Mouse (Mus musculus) G1E (cell line): ENCODE measurements around the gene Gm36864. TPM values are rescaled to one million over a fixed set of nuclear protein-coding genes. Genes with fewer than 3 reads are reported as not detected.

Source experiments
- ATAC-seq: 2 replicates; pipeline ENCODE4 v1.8.0; 2016; ENCODE audit warnings: mild to moderate bottlenecking; ENCODE audit not compliant: insufficient number of reproducible peaks, poor library complexity, low FRiP score, severe bottlenecking; ENCODE audit errors: extremely low read depth
- DNase-seq: peaks from one replicate; pipeline ENCODE4 v3.0.0; 2012; ENCODE audit warnings: low spot score
- H3K27me3 ChIP-seq: 2 replicates; pipeline ENCODE4 v1.6.1; 2012; ENCODE audit warnings: mild to moderate bottlenecking, low read length, inconsistent platforms; ENCODE audit not compliant: insufficient read depth
- H3K36me3 ChIP-seq: replicated peaks from 2 replicates; pipeline ENCODE3; 2012; ENCODE audit warnings: mild to moderate bottlenecking, inconsistent platforms
- H3K4me1 ChIP-seq: 2 replicates; pipeline ENCODE4 v1.6.1; 2012; ENCODE audit warnings: low read depth, low read length, inconsistent platforms, mixed read lengths; ENCODE audit not compliant: insufficient read depth
- H3K4me3 ChIP-seq: 2 replicates; pipeline ENCODE4 v1.5.1; 2012; ENCODE audit warnings: low read depth, mild to moderate bottlenecking, inconsistent platforms, low read length, moderate library complexity, mixed read lengths
- H3K9me3 ChIP-seq: replicated peaks from 2 replicates; pipeline ENCODE4 v1.6.1; 2012; ENCODE audit warnings: inconsistent platforms
- CTCF ChIP-seq: IDR thresholded peaks from 2 replicates; pipeline ENCODE4 v1.5.1; 2012; ENCODE audit warnings: low read depth, low read length, inconsistent platforms, mixed read lengths
- GATA1 ChIP-seq: IDR thresholded peaks from 2 replicates; pipeline ENCODE4 v1.6.1; 2012; ENCODE audit warnings: borderline replicate concordance, low read length, inconsistent platforms, mixed read lengths
- GATA2 ChIP-seq: IDR thresholded peaks from 2 replicates; pipeline ENCODE4 v1.6.1; 2012; ENCODE audit warnings: low read depth, low read length, inconsistent platforms, borderline replicate concordance
- POLR2AphosphoS5 ChIP-seq: IDR thresholded peaks from 2 replicates; pipeline ENCODE4 v1.6.1; 2012; ENCODE audit warnings: low read depth, low read length, inconsistent platforms; ENCODE audit not compliant: insufficient replicate concordance
- TAL1 ChIP-seq: conservative IDR thresholded peaks from 2 replicates; pipeline ENCODE4 v1.6.1; 2012; ENCODE audit warnings: low read depth, low read length, inconsistent platforms, mixed read lengths
- polyA plus RNA-seq: library from polyadenylated mRNA; stranded (reverse); fragments of >175 nt; gene quantifications from 2 replicates; pipeline ENCODE4 v1.2.3, GENCODE M21; 2012
- total RNA-seq, 2 experiments: library from RNA; stranded (forward) in 1 of 2; stranded (reverse) in 1 of 2; fragments of 200-1000 nt in 1 of 2; fragments of >200 nt in 1 of 2; fragmentation: Nextera tagmentation in 1 of 2; gene quantifications; 2 replicates each; pipeline ENCODE4 v1.2.3; 2014 to 2017

The Gm36864 gene
- total and polyA plus RNA-seq, 3 experiments, result 0.22 TPM; not detected in 2

DNA sequence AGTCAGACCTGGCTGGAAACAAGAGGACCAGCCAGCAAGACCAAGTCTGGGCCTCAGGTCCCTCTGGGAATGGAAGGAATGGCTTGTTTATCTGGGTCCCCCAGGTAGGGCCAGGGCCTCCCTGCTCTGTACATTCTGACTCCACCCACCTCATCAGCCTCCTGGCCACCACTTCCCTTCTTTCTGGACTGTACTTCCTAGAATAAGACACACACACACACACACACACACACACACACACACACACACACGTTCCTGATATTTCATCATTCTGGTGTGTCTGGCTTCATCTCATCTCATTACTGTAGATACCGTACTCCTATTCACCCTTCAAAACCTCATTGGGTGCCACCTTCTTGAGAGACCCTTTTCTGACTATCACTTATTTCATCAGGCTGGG lies 33.4 kb downstream of the Gm36864 start:
- H3K27me3 ChIP-seq, result peaks cover 31% of the 10 kb centered on the region
- H3K36me3 ChIP-seq, result no peaks in the 10 kb centered on the region
- H3K4me1 ChIP-seq, result peaks cover 10% of the 10 kb centered on the region
- no peak for DNase-seq
- H3K9me3 ChIP-seq, result no peaks in the 10 kb centered on the region
- H3K4me3 ChIP-seq, result no peak overlapping the region
- ATAC-seq, result no peak
- no peak for TF ChIP-seq POLR2AphosphoS5

DNA sequence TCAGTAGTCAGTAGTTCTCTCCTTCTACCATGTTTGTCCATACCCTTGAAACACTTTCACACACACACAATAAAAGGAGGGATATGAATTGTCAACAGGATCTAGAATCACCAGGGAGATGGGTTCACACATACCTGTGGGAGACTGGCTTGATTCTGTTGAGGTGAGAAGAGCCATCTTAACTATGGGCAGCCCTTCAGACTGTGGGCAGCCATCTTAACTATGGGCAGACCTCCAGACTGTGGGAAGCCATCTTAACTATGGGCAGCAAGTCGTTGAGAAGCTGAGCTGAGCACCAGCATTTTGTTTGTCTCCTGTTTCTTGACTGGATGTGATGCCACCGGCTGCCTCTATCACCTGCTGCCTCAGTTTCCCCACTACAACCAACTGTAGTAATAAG lies 35.3 kb downstream of the Gm36864 start:
- ATAC-seq (no peak), DNase-seq (no peak)
- peaks cover 10% of the 10 kb centered on the region for H3K4me1 ChIP-seq
- H3K4me3 ChIP-seq, result no peak overlapping the region
- TF ChIP-seq TAL1, result no peak
- no peak for TF ChIP-seq POLR2AphosphoS5
- TF ChIP-seq GATA2, result no peak
- TF ChIP-seq GATA1, result no peak
- no peak for TF ChIP-seq CTCF
- H3K27me3 ChIP-seq, result peaks cover 36% of the 10 kb centered on the region
- no peaks in the 10 kb centered on the region for H3K36me3 ChIP-seq
- H3K9me3 ChIP-seq, result no peaks in the 10 kb centered on the region

DNA sequence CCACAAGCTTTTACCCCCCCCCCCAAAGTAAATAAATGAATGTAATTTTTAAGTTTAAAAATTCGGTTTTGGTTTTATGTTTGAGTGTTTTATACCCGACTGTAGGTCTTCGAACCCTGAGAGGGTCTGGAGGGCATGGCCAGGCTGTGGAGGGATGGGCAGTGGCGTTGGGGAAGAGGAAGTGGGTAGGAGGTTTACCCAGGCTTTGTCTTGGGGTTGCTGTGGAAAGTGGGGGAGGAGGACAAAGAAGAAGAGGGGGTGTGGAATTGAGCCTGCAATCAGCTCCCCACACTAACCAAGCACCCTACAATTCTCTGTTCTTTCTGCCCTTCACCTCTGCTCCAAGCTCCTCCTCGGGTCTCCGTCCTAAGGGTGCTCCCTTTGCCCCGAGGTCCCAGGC lies 36.6 kb downstream of the Gm36864 start:
- TF ChIP-seq CTCF, result no peak
- TF ChIP-seq GATA2, result no peak
- no peak for TF ChIP-seq TAL1
- no peak for TF ChIP-seq POLR2AphosphoS5
- no peak for TF ChIP-seq GATA1
- no peaks in the 10 kb centered on the region for H3K36me3 ChIP-seq
- H3K9me3 ChIP-seq, result no peaks in the 10 kb centered on the region
- no peak for DNase-seq
- H3K27me3 ChIP-seq, result peaks cover 30% of the 10 kb centered on the region
- no peak for ATAC-seq
- H3K4me1 ChIP-seq, result peaks cover 10% of the 10 kb centered on the region
- no peak overlapping the region for H3K4me3 ChIP-seq

DNA sequence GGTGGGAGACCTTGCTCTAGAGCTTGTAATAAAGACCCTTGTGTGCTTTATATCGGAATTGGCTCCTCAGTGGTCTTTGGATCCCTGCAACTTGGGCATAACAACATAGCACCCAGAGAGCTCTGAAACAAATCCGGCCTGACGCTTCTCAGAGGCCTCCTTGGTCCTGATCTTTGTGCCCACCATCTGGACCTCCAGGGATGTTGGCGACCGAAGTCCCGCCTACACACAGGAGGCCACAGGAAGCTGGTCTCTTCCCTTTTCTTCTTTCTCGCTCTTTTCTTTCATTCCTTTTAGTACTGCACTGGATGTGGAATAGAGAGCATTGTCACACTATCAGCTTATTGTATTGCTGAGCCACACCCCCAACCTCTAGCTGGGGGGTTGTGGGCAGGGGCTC lies 37.5 kb downstream of the Gm36864 start:
- DNase-seq, result no peak
- Histone ChIP-seq H3K4me1 (peaks cover 10% of the 10 kb centered on the region), H3K36me3 (no peaks in the 10 kb centered on the region), H3K4me3 (no peak overlapping the region), H3K9me3 (no peaks in the 10 kb centered on the region), H3K27me3 (peaks cover 21% of the 10 kb centered on the region)
- TF ChIP-seq CTCF (no peak), GATA1 (no peak), POLR2AphosphoS5 (no peak), TAL1 (no peak)
- no peak for ATAC-seq

DNA sequence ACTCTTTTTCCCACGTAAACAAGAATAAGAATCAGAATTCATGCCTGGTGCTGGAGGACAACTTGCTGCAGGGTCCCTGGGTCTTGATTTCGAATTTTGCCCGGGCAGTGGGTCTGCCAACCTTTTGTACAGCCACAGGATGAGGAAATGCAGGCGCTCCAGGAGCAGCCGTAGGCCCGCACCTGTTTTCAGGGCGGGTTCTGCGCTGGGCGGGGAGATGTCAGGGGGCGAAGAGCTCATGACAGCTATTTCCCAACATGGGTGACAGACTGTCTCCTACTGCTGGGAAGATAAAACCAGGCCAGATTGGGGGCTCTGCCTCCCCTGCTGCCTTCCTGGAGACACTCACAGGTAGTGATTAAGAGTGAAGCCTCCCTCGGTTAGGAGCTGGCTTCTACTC lies 38.1 kb downstream of the Gm36864 start:
- DNase-seq, result no peak
- Histone ChIP-seq H3K9me3 (no peaks in the 10 kb centered on the region), H3K36me3 (no peaks in the 10 kb centered on the region), H3K4me3 (no peak overlapping the region), H3K4me1 (peaks cover 9% of the 10 kb centered on the region), H3K27me3 (peaks cover 20% of the 10 kb centered on the region)
- no peak for ATAC-seq
- TF ChIP-seq CTCF, result no peak
- no peak for TF ChIP-seq TAL1
- TF ChIP-seq GATA2, result no peak
- no peak for TF ChIP-seq GATA1
- no peak for TF ChIP-seq POLR2AphosphoS5

DNA sequence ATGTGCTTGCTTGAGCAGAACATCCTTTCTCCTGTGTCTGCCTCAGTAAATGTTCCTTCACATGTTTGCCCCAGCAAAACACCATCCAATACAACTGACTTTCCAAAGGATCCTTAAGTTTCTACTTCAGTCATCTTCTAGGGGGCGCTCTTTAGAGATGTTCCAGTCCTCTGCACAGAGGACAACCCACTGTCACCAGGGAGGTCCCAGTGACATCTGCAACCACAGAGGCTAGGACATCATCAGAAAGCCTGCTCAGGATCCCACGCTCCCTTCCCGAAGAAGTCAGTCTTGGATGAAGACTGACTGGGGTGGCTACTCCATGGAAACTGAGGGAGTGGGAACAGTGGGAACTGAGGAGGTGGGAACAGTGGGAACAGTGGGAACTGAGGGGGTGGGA lies 39.6 kb downstream of the Gm36864 start:
- DNase-seq, result no peak
- peaks cover 25% of the 10 kb centered on the region for H3K27me3 ChIP-seq
- no peak overlapping the region for H3K4me3 ChIP-seq
- no peak for TF ChIP-seq CTCF
- no peak for TF ChIP-seq TAL1
- no peak for TF ChIP-seq GATA1
- no peak for TF ChIP-seq POLR2AphosphoS5
- TF ChIP-seq GATA2, result no peak
- no peaks in the 10 kb centered on the region for H3K9me3 ChIP-seq
- no peaks in the 10 kb centered on the region for H3K36me3 ChIP-seq
- ATAC-seq, result no peak
- peaks cover 5% of the 10 kb centered on the region for H3K4me1 ChIP-seq
